Mouse (Mus musculus) lung, embryonic 14.5 days (tissue): ENCODE data around the gene Slc9a3r2. TPM values are rescaled to one million over a fixed set of nuclear protein-coding genes. Genes with fewer than 3 reads are reported as not detected.

Source experiments
- ATAC-seq: fragments of 200-750 bp; cut with Nextera tagmentation; 2 replicates; pipeline ENCODE4 v1.8.0; 2017; ENCODE audit warnings: mild to moderate bottlenecking, moderate TSS enrichment, moderate library complexity; ENCODE audit not compliant: insufficient read depth
- DNase-seq: peaks from one replicate; pipeline ENCODE4 v3.0.0-alpha.2; 2015
- H3K27ac ChIP-seq: fragments of 300-500 bp; sonication (generic); 2 replicates; pipeline ENCODE4 v1.5.1; 2014; ENCODE audit warnings: low read depth, mild to moderate bottlenecking, moderate library complexity
- H3K27me3 ChIP-seq: fragments of 300-500 bp; sonication (generic); 2 replicates; pipeline ENCODE4 v1.6.1; 2014; ENCODE audit warnings: low read length, control low read depth; ENCODE audit not compliant: insufficient read depth
- H3K36me3 ChIP-seq: fragments of 300-500 bp; sonication (generic); 2 replicates; pipeline ENCODE4 v1.6.1; 2014; ENCODE audit warnings: control low read depth; ENCODE audit not compliant: insufficient read depth
- H3K4me1 ChIP-seq: fragments of 300-500 bp; sonication (generic); 2 replicates; pipeline ENCODE4 v1.6.1; 2014; ENCODE audit warnings: antibody characterized with exemption, control low read depth; ENCODE audit not compliant: insufficient read depth
- H3K4me2 ChIP-seq: fragments of 300-500 bp; sonication (generic); 2 replicates; pipeline ENCODE4 v1.6.1; 2014; ENCODE audit warnings: mild to moderate bottlenecking
- H3K4me3 ChIP-seq: fragments of 300-500 bp; sonication (generic); 2 replicates; pipeline ENCODE4 v1.5.1; 2014; ENCODE audit warnings: low read depth, low read length
- H3K9ac ChIP-seq: fragments of 300-500 bp; sonication (generic); 2 replicates; pipeline ENCODE4 v1.6.1; 2014
- H3K9me3 ChIP-seq: fragments of 300-500 bp; sonication (generic); 2 replicates; pipeline ENCODE4 v1.6.1; 2016; ENCODE audit warnings: low read depth, low read length, control low read depth
- CTCF ChIP-seq: IDR thresholded peaks from 2 replicates; pipeline ENCODE4 v1.5.1; 2016; ENCODE audit warnings: antibody characterized with exemption, low read depth
- WGBS: fragments of 180-500 bp; shearing (Covaris S2); extraction: QIAGEN DNeasy Blood & Tissue Kit; methylation state at CpG from one replicate; pipeline ENCODE4 v1.1.7; 2014; 5-methylcytosine and 5-hydroxymethylcytosine counted together
- polyA plus RNA-seq: library from polyadenylated mRNA; unstranded; fragments of >200 nt; fragmentation: Nextera tagmentation; extraction: Ambion mirVana; gene quantifications from 2 replicates; pipeline ENCODE4 v1.2.1, GENCODE M21; 2014

Gene Slc9a3r2
- polyA plus RNA-seq, 1 experiment from 2014 or later, result 67.8 TPM

- no peak overlapping the region for H3K4me2 ChIP-seq
- ATAC-seq (no peak), DNase-seq (no peak)
- H3K27ac ChIP-seq, result no peak overlapping the region
- no peaks in the 10 kb centered on the region for H3K27me3 ChIP-seq
- H3K9me3 ChIP-seq, result no peaks in the 10 kb centered on the region
- H3K36me3 ChIP-seq, result peaks cover 70% of the 10 kb centered on the region
- TF ChIP-seq CTCF, result no peak
- H3K4me3 ChIP-seq, result no peak overlapping the region
- no peak overlapping the region for H3K9ac ChIP-seq
- no peaks in the 10 kb centered on the region for H3K4me1 ChIP-seq
- 88% methylated on average over 3 of the region's 3 CpGs for WGBS
Measured at GRCm38 (mm10) chr17:24604557-24604956, 45.6 kb downstream of the Slc9a3r2 start.

- no peak overlapping the region for H3K9ac ChIP-seq
- no peak for DNase-seq
- TF ChIP-seq CTCF, result no peak
- no peak overlapping the region for H3K4me3 ChIP-seq
- no peaks in the 10 kb centered on the region for H3K4me1 ChIP-seq
- H3K9me3 ChIP-seq, result no peaks in the 10 kb centered on the region
- 87% methylated on average over 8 of the region's 8 CpGs for WGBS
- H3K36me3 ChIP-seq, result peaks cover 76% of the 10 kb centered on the region
- H3K27ac ChIP-seq, result no peak overlapping the region
- H3K27me3 ChIP-seq, result no peaks in the 10 kb centered on the region
- no peak overlapping the region for H3K4me2 ChIP-seq
- no peak for ATAC-seq
Measured at GRCm38 (mm10) chr17:24603961-24604360, 46.2 kb downstream of the Slc9a3r2 start.

- H3K4me2 ChIP-seq, result no peak overlapping the region
- no peak for TF ChIP-seq CTCF
- ATAC-seq, result no peak
- no peak for DNase-seq
- 93% methylated on average over 4 of the region's 4 CpGs for WGBS
- no peaks in the 10 kb centered on the region for H3K9me3 ChIP-seq
- H3K27me3 ChIP-seq, result no peaks in the 10 kb centered on the region
- H3K36me3 ChIP-seq, result peaks cover 84% of the 10 kb centered on the region
- H3K27ac ChIP-seq, result no peak overlapping the region
- H3K4me3 ChIP-seq, result no peak overlapping the region
- H3K9ac ChIP-seq, result no peak overlapping the region
- no peaks in the 10 kb centered on the region for H3K4me1 ChIP-seq
Measured at GRCm38 (mm10) chr17:24600502-24600901, 49.6 kb downstream of the Slc9a3r2 start.

GRCm38 (mm10) chr17:24597989-24598388, 52.1 kb downstream of the Slc9a3r2 start:
- no peak overlapping the region for H3K27ac ChIP-seq
- H3K9me3 ChIP-seq, result no peaks in the 10 kb centered on the region
- H3K36me3 ChIP-seq, result peaks cover 92% of the 10 kb centered on the region
- 85% methylated on average over 3 of the region's 3 CpGs for WGBS
- DNase-seq (no peak), ATAC-seq (no peak)
- TF ChIP-seq CTCF, result no peak
- H3K4me1 ChIP-seq, result no peaks in the 10 kb centered on the region
- no peak overlapping the region for H3K4me3 ChIP-seq
- no peak overlapping the region for H3K9ac ChIP-seq
- H3K27me3 ChIP-seq, result no peaks in the 10 kb centered on the region
- no peak overlapping the region for H3K4me2 ChIP-seq

GRCm38 (mm10) chr17:24596471-24597183, 53.5 kb downstream of the Slc9a3r2 start:
- ATAC-seq, result no peak
- 89% methylated on average over 19 of the region's 19 CpGs for WGBS
- no peaks in the 10 kb centered on the region for H3K27me3 ChIP-seq
- DNase-seq, result no peak
- H3K9ac ChIP-seq, result no peak overlapping the region
- no peak overlapping the region for H3K4me3 ChIP-seq
- H3K9me3 ChIP-seq, result no peaks in the 10 kb centered on the region
- no peaks in the 10 kb centered on the region for H3K4me1 ChIP-seq
- no peak for TF ChIP-seq CTCF
- H3K27ac ChIP-seq, result no peak overlapping the region
- H3K4me2 ChIP-seq, result no peak overlapping the region
- H3K36me3 ChIP-seq, result peaks cover 91% of the 10 kb centered on the region

GRCm38 (mm10) chr17:24596073-24596466, 54.1 kb downstream of the Slc9a3r2 start:
- ATAC-seq, result no peak
- no peaks in the 10 kb centered on the region for H3K4me1 ChIP-seq
- H3K9ac ChIP-seq, result no peak overlapping the region
- no peak overlapping the region for H3K27ac ChIP-seq
- no peak overlapping the region for H3K4me2 ChIP-seq
- 84% methylated on average over 5 of the region's 5 CpGs for WGBS
- peaks cover 91% of the 10 kb centered on the region for H3K36me3 ChIP-seq
- H3K4me3 ChIP-seq, result no peak overlapping the region
- TF ChIP-seq CTCF, result no peak
- H3K27me3 ChIP-seq, result no peaks in the 10 kb centered on the region
- no peak for DNase-seq
- H3K9me3 ChIP-seq, result no peaks in the 10 kb centered on the region

- Histone ChIP-seq H3K4me1 (no peaks in the 10 kb centered on the region), H3K27me3 (no peaks in the 10 kb centered on the region), H3K4me3 (no peak overlapping the region), H3K27ac (0 out of 2 replicates have a peak overlapping the region, but pooled peaks have one; percentile 9), H3K9me3 (no peaks in the 10 kb centered on the region), H3K4me2 (no peak overlapping the region), H3K9ac (no peak overlapping the region), H3K36me3 (peaks cover 94% of the 10 kb centered on the region)
- DNase-seq (peak; percentile 25), ATAC-seq (no peak; the same call in 1 of the 2 replicates)
- 64% methylated on average over 17 of the region's 17 CpGs for WGBS
- TF ChIP-seq CTCF, result peak; percentile 50
Measured at GRCm38 (mm10) chr17:24595126-24596072, 54.7 kb downstream of the Slc9a3r2 start.
